Mouse (Mus musculus): ENCODE measurements around the gene Agtpbp1. TPM values are rescaled to one million over a fixed set of nuclear protein-coding genes. Genes with fewer than 3 reads are reported as not detected.
"Not testable (repeated sequence)": the region's sequence is repeated elsewhere in the genome, so short reads cannot be mapped to it uniquely, and the experiment has no call there.

The Agtpbp1 gene
- polyA plus RNA-seq, 1 experiment from 2014 or later = 12.2 TPM

- no peak overlapping the region for H3K4me2 ChIP-seq
- no peak overlapping the region for H3K9ac ChIP-seq
- no peak for ATAC-seq (ENCODE audit: insufficient number of reproducible peaks, low FRiP score, low TSS enrichment, low read depth)
- no peak overlapping the region for H3K27ac ChIP-seq
- 86% methylated on average over 10 of the region's 10 CpGs for WGBS
- H3K9me3 ChIP-seq = no peaks in the 10 kb centered on the region
- peaks cover 79% of the 10 kb centered on the region for H3K36me3 ChIP-seq
- H3K4me3 ChIP-seq = no peak overlapping the region
- no peaks in the 10 kb centered on the region for H3K4me1 ChIP-seq
- H3K27me3 ChIP-seq = no peaks in the 10 kb centered on the region
Observed at GRCm38 (mm10) chr13:59605221-59605922, 20.3 kb upstream of the Agtpbp1 start.

GRCm38 (mm10) chr13:59604511-59604910, 19.5 kb upstream of the Agtpbp1 start:
- Histone ChIP-seq H3K9me3 (no peaks in the 10 kb centered on the region), H3K4me3 (no peak overlapping the region), H3K27ac (no peak overlapping the region), H3K27me3 (no peaks in the 10 kb centered on the region), H3K36me3 (peaks cover 78% of the 10 kb centered on the region), H3K4me1 (no peaks in the 10 kb centered on the region), H3K4me2 (no peak overlapping the region), H3K9ac (no peak overlapping the region)
- ATAC-seq (ENCODE audit: insufficient number of reproducible peaks, low FRiP score, low TSS enrichment, low read depth) = no peak
- 87% methylated on average over 1 of the region's 1 CpGs for WGBS

GRCm38 (mm10) chr13:59603096-59603495, 18.1 kb upstream of the Agtpbp1 start:
- Histone ChIP-seq H3K27ac (no peak overlapping the region), H3K36me3 (peaks cover 70% of the 10 kb centered on the region), H3K9ac (no peak overlapping the region), H3K9me3 (no peaks in the 10 kb centered on the region), H3K4me3 (no peak overlapping the region), H3K27me3 (no peaks in the 10 kb centered on the region), H3K4me2 (no peak overlapping the region), H3K4me1 (no peaks in the 10 kb centered on the region)
- WGBS = 94% methylated on average over 5 of the region's 5 CpGs
- ATAC-seq (ENCODE audit: insufficient number of reproducible peaks, low FRiP score, low TSS enrichment, low read depth) = no peak

- H3K4me1 ChIP-seq = peaks cover 3% of the 10 kb centered on the region; the same call in 1 of the 2 replicates
- H3K27me3 ChIP-seq = no peaks in the 10 kb centered on the region
- H3K9ac ChIP-seq = no peak overlapping the region
- no peak overlapping the region for H3K27ac ChIP-seq
- H3K4me2 ChIP-seq = no peak overlapping the region
- H3K4me3 ChIP-seq = no peak overlapping the region
- no peaks in the 10 kb centered on the region for H3K9me3 ChIP-seq
- no peak for ATAC-seq (ENCODE audit: insufficient number of reproducible peaks, low FRiP score, low TSS enrichment, low read depth)
- WGBS = 85% methylated on average over 1 of the region's 1 CpGs
- peaks cover 81% of the 10 kb centered on the region for H3K36me3 ChIP-seq
Observed at GRCm38 (mm10) chr13:59592630-59593029, 7.6 kb upstream of the Agtpbp1 start.

GRCm38 (mm10) chr13:59592058-59592457, 7.0 kb upstream of the Agtpbp1 start:
- peaks cover 85% of the 10 kb centered on the region for H3K36me3 ChIP-seq

GRCm38 (mm10) chr13:59590691-59591090, 5.7 kb upstream of the Agtpbp1 start:
- no peak for ATAC-seq (ENCODE audit: insufficient number of reproducible peaks, low FRiP score, low TSS enrichment, low read depth)
- H3K27ac ChIP-seq = no peak overlapping the region
- H3K9me3 ChIP-seq = no peaks in the 10 kb centered on the region
- no peaks in the 10 kb centered on the region for H3K27me3 ChIP-seq
- 91% methylated on average over 4 of the region's 4 CpGs for WGBS
- H3K4me3 ChIP-seq = no peak overlapping the region
- peaks cover 20% of the 10 kb centered on the region for H3K4me1 ChIP-seq
- H3K9ac ChIP-seq = no peak overlapping the region
- H3K4me2 ChIP-seq = no peak overlapping the region
- H3K36me3 ChIP-seq = peaks cover 74% of the 10 kb centered on the region

More at GRCm38 (mm10) chr13:59592058-59592457, 7.0 kb upstream of the Agtpbp1 start:
- not testable (repeated sequence) for H3K9ac ChIP-seq; H3K9me3 ChIP-seq; H3K4me1 ChIP-seq; ATAC-seq (ENCODE audit: insufficient number of reproducible peaks, low FRiP score, low TSS enrichment, low read depth); H3K4me3 ChIP-seq; H3K27me3 ChIP-seq; H3K27ac ChIP-seq; H3K4me2 ChIP-seq
- 93% methylated on average over 3 of the region's 3 CpGs for WGBS

- H3K4me3 ChIP-seq = no peak overlapping the region
- no peak overlapping the region for H3K9ac ChIP-seq
- ATAC-seq (ENCODE audit: insufficient number of reproducible peaks, low FRiP score, low TSS enrichment, low read depth) = no peak
- H3K9me3 ChIP-seq = no peaks in the 10 kb centered on the region
- no peaks in the 10 kb centered on the region for H3K27me3 ChIP-seq
- H3K4me1 ChIP-seq = peaks cover 21% of the 10 kb centered on the region
- no peak overlapping the region for H3K4me2 ChIP-seq
- WGBS = 90% methylated on average over 4 of the region's 4 CpGs
- no peak overlapping the region for H3K27ac ChIP-seq
- peaks cover 70% of the 10 kb centered on the region for H3K36me3 ChIP-seq
Observed at GRCm38 (mm10) chr13:59589672-59590071, 4.6 kb upstream of the Agtpbp1 start.

- peaks cover 48% of the 10 kb centered on the region for H3K36me3 ChIP-seq
- WGBS = 94% methylated on average over 2 of the region's 2 CpGs
- ATAC-seq (ENCODE audit: insufficient number of reproducible peaks, low FRiP score, low TSS enrichment, low read depth) = no peak
- H3K27ac ChIP-seq = no peak overlapping the region
- no peak overlapping the region for H3K4me3 ChIP-seq
- H3K9me3 ChIP-seq = no peaks in the 10 kb centered on the region
- H3K4me2 ChIP-seq = no peak overlapping the region
- H3K4me1 ChIP-seq = peaks cover 25% of the 10 kb centered on the region
- no peak overlapping the region for H3K9ac ChIP-seq
- no peaks in the 10 kb centered on the region for H3K27me3 ChIP-seq
Observed at GRCm38 (mm10) chr13:59587201-59587600, 2.2 kb upstream of the Agtpbp1 start.

GRCm38 (mm10) chr13:59585648-59586005, 600 bp upstream of the Agtpbp1 start:
- Histone ChIP-seq H3K9ac (peak overlapping the region; percentile 87), H3K27ac (peak overlapping the region; percentile 78), H3K36me3 (peaks cover 33% of the 10 kb centered on the region), H3K4me2 (peak overlapping the region; percentile 89), H3K27me3 (no peaks in the 10 kb centered on the region), H3K4me1 (peaks cover 25% of the 10 kb centered on the region), H3K9me3 (no peaks in the 10 kb centered on the region), H3K4me3 (peak overlapping the region; percentile 92)
- no peak for ATAC-seq (ENCODE audit: insufficient number of reproducible peaks, low FRiP score, low TSS enrichment, low read depth)
- under 1% methylated on average over 27 of the region's 28 CpGs for WGBS

- ATAC-seq (ENCODE audit: insufficient number of reproducible peaks, low FRiP score, low TSS enrichment, low read depth) = 0 out of 2 replicates have a peak, but pooled peaks have one; percentile 22
- WGBS = 2% methylated on average over 9 of the region's 9 CpGs
- H3K36me3 ChIP-seq = peaks cover 23% of the 10 kb centered on the region
- H3K4me1 ChIP-seq = peaks cover 25% of the 10 kb centered on the region
- H3K4me2 ChIP-seq = peak overlapping the region; percentile 89
- H3K27me3 ChIP-seq = no peaks in the 10 kb centered on the region
- H3K9me3 ChIP-seq = no peaks in the 10 kb centered on the region
- peak overlapping the region; percentile 73 for H3K27ac ChIP-seq
- peak overlapping the region; percentile 92 for H3K4me3 ChIP-seq
- H3K9ac ChIP-seq = peak overlapping the region; percentile 44
Observed at GRCm38 (mm10) chr13:59584481-59584880, 546 bp downstream of the Agtpbp1 start.

GRCm38 (mm10) chr13:59580954-59581353, 4.1 kb downstream of the Agtpbp1 start:
- Histone ChIP-seq H3K27me3 (no peaks in the 10 kb centered on the region), H3K4me2 (no peak overlapping the region), H3K27ac (no peak overlapping the region), H3K36me3 (no peaks in the 10 kb centered on the region), H3K9me3 (no peaks in the 10 kb centered on the region), H3K4me3 (no peak overlapping the region), H3K4me1 (peaks cover 7% of the 10 kb centered on the region), H3K9ac (no peak overlapping the region)
- ATAC-seq (ENCODE audit: insufficient number of reproducible peaks, low FRiP score, low TSS enrichment, low read depth) = no peak
- WGBS = 94% methylated on average over 4 of the region's 4 CpGs

DNA sequence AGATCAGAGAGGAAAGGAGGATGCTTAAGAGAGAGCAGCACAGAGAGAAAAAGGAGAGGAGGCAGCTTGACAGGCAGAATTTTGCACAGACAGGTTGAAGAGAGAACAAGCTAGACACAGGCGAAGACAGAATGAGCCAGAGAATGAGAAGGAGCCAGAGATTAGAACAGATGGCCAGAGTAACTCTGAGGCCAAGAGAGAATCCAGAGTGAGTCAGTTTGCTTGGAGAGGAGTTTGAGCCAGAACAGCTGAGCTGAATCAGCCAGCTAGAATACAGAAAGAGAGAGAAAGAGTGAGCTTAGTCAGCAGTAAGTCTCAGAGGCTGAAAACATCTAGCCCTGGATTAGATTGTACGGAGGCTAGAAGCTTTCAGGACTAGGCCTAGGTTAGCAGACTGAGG, 12.5 kb downstream of the Agtpbp1 start:
- Histone ChIP-seq H3K9me3 (no peaks in the 10 kb centered on the region), H3K9ac (no peak overlapping the region), H3K4me3 (no peak overlapping the region), H3K27ac (no peak overlapping the region), H3K4me1 (no peaks in the 10 kb centered on the region), H3K27me3 (no peaks in the 10 kb centered on the region), H3K4me2 (no peak overlapping the region), H3K36me3 (no peaks in the 10 kb centered on the region)
- WGBS = 87% methylated on average over 2 of the region's 2 CpGs
- ATAC-seq (ENCODE audit: insufficient number of reproducible peaks, low FRiP score, low TSS enrichment, low read depth) = no peak

DNA sequence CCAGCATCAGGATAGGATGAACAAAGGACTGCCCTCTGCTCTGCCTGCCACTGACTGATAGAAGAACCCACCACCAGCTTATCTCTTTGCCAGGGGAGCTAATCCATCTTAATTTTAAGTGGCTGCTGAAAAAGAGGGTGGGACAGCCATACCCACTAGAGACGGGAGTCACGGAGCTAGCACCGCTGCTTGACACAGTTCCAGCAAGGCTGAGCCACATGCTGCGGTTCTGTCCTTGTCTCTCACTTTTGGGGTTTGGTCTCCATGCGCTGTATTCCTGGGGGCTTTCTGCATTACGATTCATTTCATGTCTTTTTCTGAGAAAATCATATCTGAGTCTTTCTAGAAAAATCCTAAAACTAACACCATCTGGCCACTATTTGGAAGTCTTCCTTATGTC, 13.9 kb downstream of the Agtpbp1 start:
- Histone ChIP-seq H3K4me3 (no peak overlapping the region), H3K4me2 (no peak overlapping the region), H3K9me3 (no peaks in the 10 kb centered on the region), H3K9ac (no peak overlapping the region), H3K27me3 (no peaks in the 10 kb centered on the region), H3K27ac (no peak overlapping the region), H3K36me3 (no peaks in the 10 kb centered on the region), H3K4me1 (no peaks in the 10 kb centered on the region)
- ATAC-seq (ENCODE audit: insufficient number of reproducible peaks, low FRiP score, low TSS enrichment, low read depth) = no peak
- 83% methylated on average over 6 of the region's 6 CpGs for WGBS

Data from limb, embryonic 15.5 days (tissue).